In the genomic region with DNA sequence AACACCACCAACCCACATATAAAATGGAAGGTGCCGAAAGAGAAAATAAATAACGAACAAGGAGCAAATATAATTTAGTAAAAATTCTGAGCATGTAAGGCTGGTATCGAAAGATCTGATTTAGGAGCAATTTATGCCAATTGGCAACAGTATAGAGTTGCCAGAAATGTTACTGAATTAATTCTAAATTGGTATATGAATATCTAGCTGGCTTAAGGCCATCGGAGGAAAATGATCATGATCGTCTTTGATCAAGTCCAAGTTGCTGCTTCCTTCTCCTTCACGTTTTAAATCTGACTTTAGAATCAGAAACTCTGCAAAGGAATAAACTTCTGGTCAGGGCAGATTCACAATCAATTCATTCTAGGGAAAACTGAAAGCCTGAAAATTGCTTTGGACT, we compare ENCODE assay signal across 19 mouse cellular contexts.
DNase-seq lines count a peak whose midpoint lies in the region; ATAC-seq and TF ChIP-seq lines count a peak whose summit lies in the region.
"Had no signal": no experiment of that assay in that cellular context is flagged by ENCODE, and none has a peak within 500 bp of the region (broad histone marks: within the 10 kb centered on the region; RNA-seq: fewer than 3 reads in every experiment).

No protein-coding gene starts in this region.

- H3K36me3 ChIP-seq in forebrain, embryonic 15.5 days: no peaks in the 10 kb centered on the region
- H3K36me3 ChIP-seq in forebrain, embryonic 13.5 days (ENCODE audit: poor library complexity, severe bottlenecking): 0 out of 2 replicates have a peak, but pooled peaks cover 2% of the 10 kb centered on the region
- peaks cover 10% of the 10 kb centered on the region for H3K36me3 ChIP-seq in forebrain, postnatal 0 days (ENCODE audit: insufficient read depth)
- no peaks in the 10 kb centered on the region for H3K36me3 ChIP-seq in forebrain, embryonic 11.5 days (ENCODE audit: control insufficient read depth, insufficient read depth, low read length)
- H3K36me3 ChIP-seq: embryonic facial prominence, embryonic 13.5 days; embryonic facial prominence, embryonic 15.5 days had no signal

- H3K27ac ChIP-seq in forebrain, embryonic 15.5 days (replicated peaks): peak overlapping the region; percentile 51
- no peak overlapping the region for H3K27ac ChIP-seq in forebrain, embryonic 13.5 days
- H3K27ac ChIP-seq in forebrain, postnatal 0 days (ENCODE audit: low read depth, low read length): no peak overlapping the region
- H3K27ac ChIP-seq in forebrain, embryonic 11.5 days (ENCODE audit: low read depth, low read length): no peak overlapping the region
- H3K27ac ChIP-seq: embryonic facial prominence, embryonic 13.5 days; embryonic facial prominence, embryonic 15.5 days; gastrocnemius, adult 2 months had no signal

- no peaks in the 10 kb centered on the region for H3K27me3 ChIP-seq in forebrain, embryonic 15.5 days
- H3K27me3 ChIP-seq in forebrain, embryonic 13.5 days: 0 out of 2 replicates have a peak, but pooled peaks cover 4% of the 10 kb centered on the region
- no peaks in the 10 kb centered on the region for H3K27me3 ChIP-seq in forebrain, postnatal 0 days (ENCODE audit: insufficient read depth, low read length)
- H3K27me3 ChIP-seq in forebrain, embryonic 11.5 days (ENCODE audit: control insufficient read depth, insufficient read depth, low read length): no peaks in the 10 kb centered on the region
- H3K27me3 ChIP-seq: embryonic facial prominence, embryonic 13.5 days; embryonic facial prominence, embryonic 15.5 days had no signal

- no peak overlapping the region for H3K4me2 ChIP-seq in forebrain, embryonic 15.5 days (replicated peaks)
- no peak overlapping the region for H3K4me2 ChIP-seq in forebrain, embryonic 13.5 days
- no peak overlapping the region for H3K4me2 ChIP-seq in forebrain, postnatal 0 days (ENCODE audit: low read depth)
- no peak overlapping the region for H3K4me2 ChIP-seq in forebrain, embryonic 11.5 days (ENCODE audit: low read depth, low read length, severe bottlenecking)
- H3K4me2 ChIP-seq: embryonic facial prominence, embryonic 13.5 days; embryonic facial prominence, embryonic 15.5 days had no signal

- H3K9me3 ChIP-seq in forebrain, embryonic 15.5 days: no peaks in the 10 kb centered on the region
- H3K9me3 ChIP-seq in forebrain, embryonic 13.5 days (replicated peaks): no peaks in the 10 kb centered on the region
- no peaks in the 10 kb centered on the region for H3K9me3 ChIP-seq in forebrain, postnatal 0 days (ENCODE audit: low read length)
- no peaks in the 10 kb centered on the region for H3K9me3 ChIP-seq in forebrain, embryonic 11.5 days (ENCODE audit: control insufficient read depth, low read length)
- H3K9me3 ChIP-seq: embryonic facial prominence, embryonic 13.5 days; embryonic facial prominence, embryonic 15.5 days had no signal

- no peak for TF ChIP-seq CTCF in forebrain, postnatal 0 days (IDR thresholded peaks at IDR 0.05; ENCODE audit: low read depth)

- H3K4me1 ChIP-seq in forebrain, embryonic 15.5 days: no peaks in the 10 kb centered on the region
- no peaks in the 10 kb centered on the region for H3K4me1 ChIP-seq in forebrain, embryonic 13.5 days
- no peaks in the 10 kb centered on the region; the same call in 1 of the 2 replicates for H3K4me1 ChIP-seq in forebrain, postnatal 0 days (ENCODE audit: insufficient read depth)
- H3K4me1 ChIP-seq in forebrain, embryonic 11.5 days (replicated peaks; ENCODE audit: control insufficient read depth, insufficient read depth, low read length): no peaks in the 10 kb centered on the region
- H3K4me1 ChIP-seq: embryonic facial prominence, embryonic 13.5 days; embryonic facial prominence, embryonic 15.5 days had no signal

- WGBS in forebrain, embryonic 15.5 days: 73% methylated on average over 6 of the region's 6 CpGs
- 92% methylated on average over 6 of the region's 6 CpGs for WGBS in forebrain, embryonic 13.5 days
- WGBS in forebrain, postnatal 0 days: 72% methylated on average over 6 of the region's 6 CpGs
- 92% methylated on average over 6 of the region's 6 CpGs for WGBS in forebrain, embryonic 11.5 days

- no peak overlapping the region for H3K4me3 ChIP-seq in forebrain, embryonic 15.5 days
- no peak overlapping the region for H3K4me3 ChIP-seq in forebrain, embryonic 13.5 days
- H3K4me3 ChIP-seq in forebrain, postnatal 0 days (ENCODE audit: low read depth, low read length): no peak overlapping the region
- no peak overlapping the region for H3K4me3 ChIP-seq in forebrain, embryonic 11.5 days (ENCODE audit: low read depth, low read length)
- H3K4me3 ChIP-seq: embryonic facial prominence, embryonic 13.5 days; embryonic facial prominence, embryonic 15.5 days; erythroblast, embryonic 14.5 days; gastrocnemius, adult 2 months had no signal

- ATAC-seq in forebrain, embryonic 15.5 days (replicated peaks): no peak
- no peak for ATAC-seq in forebrain, embryonic 13.5 days
- ATAC-seq in forebrain, postnatal 0 days: no peak
- ATAC-seq in forebrain, embryonic 11.5 days (replicated peaks; ENCODE audit: low FRiP score): no peak

- H3K9ac ChIP-seq in forebrain, embryonic 15.5 days (replicated peaks): no peak overlapping the region
- no peak overlapping the region for H3K9ac ChIP-seq in forebrain, embryonic 13.5 days
- H3K9ac ChIP-seq in forebrain, postnatal 0 days: no peak overlapping the region
- no peak overlapping the region for H3K9ac ChIP-seq in forebrain, embryonic 11.5 days (ENCODE audit: low read length)
- H3K9ac ChIP-seq: embryonic facial prominence, embryonic 13.5 days; embryonic facial prominence, embryonic 15.5 days had no signal

- peak; percentile 30 for DNase-seq in forebrain, postnatal 0 days
- DNase-seq in forebrain, embryonic 11.5 days (ENCODE audit: low spot score): no peak
- no peak for DNase-seq in adrenal gland, postnatal 14 days
- DNase-seq: adrenal gland, adult 2 months; adrenal gland, postnatal 10 days; adrenal gland, postnatal 36 days; cerebellum, adult 11 months; cerebellum, adult 18-20 months; cerebellum, adult 8-10 months; cerebellum, adult 9-11 months; cerebellum, postnatal 14 days; cerebellum, postnatal 36 days; embryo, embryonic 11 days; gastrocnemius, adult 2 months had no signal
